Mouse (Mus musculus): ENCODE measurements around the gene Npas2. TPM values are rescaled to one million over a fixed set of nuclear protein-coding genes. Genes with fewer than 3 reads are reported as not detected.

Npas2 gene
- polyA plus RNA-seq (2015; fragmentation: Nextera tagmentation; extraction: Ambion mirVana), result 1.8 and 2.2 TPM in 2 replicates

GRCm38 (mm10) chr1:39192997-39193861, at the start of gene Npas2:
Gene Npas2 (plus strand): TSS chr1:39193731.

GRCm38 (mm10) chr1:39367601-39368266, 174.2 kb downstream of the Npas2 start, which contains the start of gene Rpl31:
Gene Rpl31 (plus strand): TSS chr1:39367842.

Small RNA genes lying within 50 kb of the gene (microRNA-seq; reads per million reads assigned to microRNA genes)
- gene Mir6349, result not detected

Other genes starting within 250 kb of the Npas2 start
- gene Pdcl3, start 208.1 kb upstream of the Npas2 start, polyA plus RNA-seq (2015; fragmentation: Nextera tagmentation; extraction: Ambion mirVana), result 280 and 360 TPM in 2 replicates
- 510 and 548 TPM in 2 replicates for gene Rpl31, start 174.1 kb downstream of the Npas2 start, polyA plus RNA-seq (2015; fragmentation: Nextera tagmentation; extraction: Ambion mirVana)

Measured in urinary bladder, postnatal 0 days (tissue).